Mouse (Mus musculus): ENCODE results near the gene Tut1.

- TF ChIP-seq CTCF (IDR thresholded peaks at IDR 0.05; ENCODE audit: borderline replicate concordance, insufficient read depth, low read depth, low read length) (no peak), POLR2A (IDR thresholded peaks at IDR 0.05; ENCODE audit: borderline replicate concordance, insufficient read depth, low read length) (no peak)
Measured at GRCm38 (mm10) chr19:8944750-8945149, 8.9 kb upstream of the Tut1 start.
